Mouse (Mus musculus): ENCODE measurements around the gene Ube2f. TPM values are rescaled to one million over a fixed set of nuclear protein-coding genes. Genes with fewer than 3 reads are reported as not detected.

The Ube2f gene
- polyA plus RNA-seq (2012; rRNA removed), result 22.7 and 23.2 TPM in 2 replicates

GRCm38 (mm10) chr1:91249564-91250414, at the start of gene Ube2f:
TSS of gene Ube2f (plus strand) at chr1:91250304.

GRCm38 (mm10) chr1:91297799-91298744, 48.0 kb downstream of the Ube2f start, which contains the start of gene Scly:
TSS of gene Scly (plus strand) at chr1:91298338.

GRCm38 (mm10) chr1:91321760-91322438, 71.8 kb downstream of the Ube2f start, which contains the start of gene Espnl:
TSS of gene Espnl (plus strand) at chr1:91322075.

Other genes with a start within 250 kb of the Ube2f start
- gene Rbm44, start 105.2 kb upstream of the Ube2f start, polyA plus RNA-seq (2012; rRNA removed), result 0.03 and 0.05 TPM in 2 replicates
- gene Ramp1, start 70.5 kb upstream of the Ube2f start, polyA plus RNA-seq (2012; rRNA removed), result 70.7 and 89.7 TPM in 2 replicates
- gene Scly, start 48.0 kb downstream of the Ube2f start, polyA plus RNA-seq (2012; rRNA removed), result 11.9 and 12.1 TPM in 2 replicates
- gene Espnl, start 71.8 kb downstream of the Ube2f start, polyA plus RNA-seq (2012; rRNA removed), result 0.37 and 0.52 TPM in 2 replicates
- 11.1 and 13.9 TPM in 2 replicates for gene Klhl30, start 100.7 kb downstream of the Ube2f start, polyA plus RNA-seq (2012; rRNA removed)
- gene Erfe, start 116.1 kb downstream of the Ube2f start, polyA plus RNA-seq (2012; rRNA removed), result 1.9 and 2.0 TPM in 2 replicates
- 73.5 and 87.0 TPM in 2 replicates for gene Ilkap, start 148.5 kb downstream of the Ube2f start, polyA plus RNA-seq (2012; rRNA removed)
- 74.1 and 96.0 TPM in 2 replicates for gene Hes6, start 163.7 kb downstream of the Ube2f start, polyA plus RNA-seq (2012; rRNA removed)
- gene Per2, start 209.0 kb downstream of the Ube2f start, polyA plus RNA-seq (2012; rRNA removed), result 13.6 and 18.4 TPM in 2 replicates
- 8.9 and 10.7 TPM in 2 replicates for gene Traf3ip1, start 244.3 kb downstream of the Ube2f start, polyA plus RNA-seq (2012; rRNA removed)

Data from ovary, adult 2 months (tissue).